Mouse (Mus musculus): ENCODE results near the gene Klc4. TPM values are rescaled to one million over a fixed set of nuclear protein-coding genes. Genes with fewer than 3 reads are reported as not detected.

The Klc4 gene
- total and polyA plus RNA-seq, 2 experiments from 2014 or later: 25.1 to 29.0 TPM

DNA sequence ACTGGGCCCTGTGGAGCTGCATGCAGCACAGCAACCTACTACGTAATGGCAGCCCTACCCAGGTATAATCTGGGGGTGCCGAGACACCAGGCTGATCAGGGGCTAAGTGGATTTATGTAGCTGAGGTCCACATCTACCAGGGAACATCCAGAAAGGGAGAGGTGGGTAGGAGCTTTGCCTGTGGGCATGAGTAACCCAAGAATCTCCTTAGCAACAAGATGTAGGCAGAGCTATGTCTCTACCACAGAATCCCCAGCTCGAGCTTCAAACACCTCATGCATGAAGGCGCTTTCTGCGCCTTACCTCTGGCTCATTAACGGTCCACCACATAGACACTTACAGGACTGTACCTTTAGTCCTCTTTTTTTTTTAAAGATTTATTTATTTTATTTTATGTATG lies 50.5 kb downstream of the Klc4 start:
- Histone ChIP-seq H3K27me3 (ENCODE audit: control insufficient read depth, insufficient read depth, low read length) (no peaks in the 10 kb centered on the region), H3K36me3 (replicated peaks; ENCODE audit: control insufficient read depth, insufficient read depth, low read length) (peaks cover 5% of the 10 kb centered on the region), H3K9me3 (replicated peaks; ENCODE audit: control insufficient read depth, low read length) (no peaks in the 10 kb centered on the region), H3K4me1 (ENCODE audit: control insufficient read depth, insufficient read depth) (peaks cover 7% of the 10 kb centered on the region; the same call in 1 of the 2 replicates), H3K4me3 (ENCODE audit: low read depth, low read length) (no peak overlapping the region), H3K9ac (replicated peaks; ENCODE audit: low read depth, low read length) (no peak overlapping the region), H3K27ac (ENCODE audit: low read depth) (no peak overlapping the region), H3K4me2 (ENCODE audit: low read depth, low read length) (no peak overlapping the region)
- 87% methylated on average over 6 of the region's 6 CpGs for WGBS
- TF ChIP-seq EP300 (IDR thresholded peaks at IDR 0.05; ENCODE audit: low read depth) (no peak), CTCF (IDR thresholded peaks at IDR 0.05; ENCODE audit: low read depth) (no peak)
- ATAC-seq (ENCODE audit: insufficient read depth, low read depth) (no peak), DNase-seq (ENCODE audit: low spot score) (no peak)

DNA sequence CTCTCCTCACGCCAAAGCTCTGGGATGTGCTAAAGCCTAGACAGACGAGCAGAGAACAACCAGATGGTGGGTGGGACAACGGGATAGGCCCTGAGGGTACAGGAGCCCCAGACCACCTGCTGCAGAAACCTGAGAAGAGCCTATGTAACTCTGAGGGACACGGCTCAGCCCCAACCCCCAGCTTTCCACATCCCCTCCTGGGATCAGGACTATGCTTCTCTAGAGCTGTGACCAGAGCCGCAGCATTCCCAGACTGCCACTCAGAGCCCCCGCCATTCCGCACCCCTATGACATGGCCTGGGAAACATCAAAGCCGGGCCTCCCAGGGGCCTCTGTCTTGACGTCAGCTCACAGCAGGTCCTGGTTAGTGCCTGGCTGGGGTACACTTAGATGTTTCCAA lies 51.2 kb downstream of the Klc4 start:
- Histone ChIP-seq H3K4me1 (ENCODE audit: control insufficient read depth, insufficient read depth) (peaks cover 7% of the 10 kb centered on the region; the same call in 1 of the 2 replicates), H3K4me2 (ENCODE audit: low read depth, low read length) (no peak overlapping the region), H3K9me3 (replicated peaks; ENCODE audit: control insufficient read depth, low read length) (no peaks in the 10 kb centered on the region), H3K9ac (replicated peaks; ENCODE audit: low read depth, low read length) (no peak overlapping the region), H3K27me3 (ENCODE audit: control insufficient read depth, insufficient read depth, low read length) (no peaks in the 10 kb centered on the region), H3K4me3 (ENCODE audit: low read depth, low read length) (no peak overlapping the region), H3K36me3 (replicated peaks; ENCODE audit: control insufficient read depth, insufficient read depth, low read length) (peaks cover 12% of the 10 kb centered on the region), H3K27ac (ENCODE audit: low read depth) (no peak overlapping the region)
- ATAC-seq (ENCODE audit: insufficient read depth, low read depth) (no peak; the same call in 1 of the 2 replicates), DNase-seq (ENCODE audit: low spot score) (no peak)
- 43% methylated on average over 9 of the region's 9 CpGs for WGBS
- TF ChIP-seq CTCF (IDR thresholded peaks at IDR 0.05; ENCODE audit: low read depth) (no peak), EP300 (IDR thresholded peaks at IDR 0.05; ENCODE audit: low read depth) (no peak)

DNA sequence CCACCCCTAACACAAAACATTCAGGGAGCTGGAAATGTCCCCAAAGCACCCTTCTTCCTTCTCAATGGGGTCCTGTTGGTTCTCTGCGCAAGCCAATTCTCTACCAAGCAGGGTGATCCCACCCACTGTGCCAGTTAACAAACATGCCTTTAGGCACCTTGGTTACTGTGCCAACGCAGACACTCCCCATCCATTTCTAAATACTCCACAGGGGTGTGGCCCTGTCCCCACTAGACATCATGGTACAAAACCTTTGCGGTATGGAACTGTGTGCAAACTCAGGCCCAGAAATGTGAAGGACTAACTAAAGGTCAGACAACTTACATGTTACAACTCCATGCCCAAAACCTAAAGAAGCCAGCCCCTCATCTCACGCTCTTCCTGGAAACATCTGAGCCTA lies 52.7 kb downstream of the Klc4 start:
- Histone ChIP-seq H3K9ac (replicated peaks; ENCODE audit: low read depth, low read length) (no peak overlapping the region), H3K4me2 (ENCODE audit: low read depth, low read length) (no peak overlapping the region), H3K27me3 (ENCODE audit: control insufficient read depth, insufficient read depth, low read length) (no peaks in the 10 kb centered on the region), H3K9me3 (replicated peaks; ENCODE audit: control insufficient read depth, low read length) (no peaks in the 10 kb centered on the region), H3K36me3 (replicated peaks; ENCODE audit: control insufficient read depth, insufficient read depth, low read length) (peaks cover 21% of the 10 kb centered on the region), H3K4me1 (ENCODE audit: control insufficient read depth, insufficient read depth) (peaks cover 7% of the 10 kb centered on the region; the same call in 1 of the 2 replicates), H3K27ac (ENCODE audit: low read depth) (no peak overlapping the region), H3K4me3 (ENCODE audit: low read depth, low read length) (no peak overlapping the region)
- DNase-seq (ENCODE audit: low spot score): no peak
- WGBS: 88% methylated on average over 4 of the region's 4 CpGs
- TF ChIP-seq CTCF (IDR thresholded peaks at IDR 0.05; ENCODE audit: low read depth): no peak
- no peak for TF ChIP-seq EP300 (IDR thresholded peaks at IDR 0.05; ENCODE audit: low read depth)
- ATAC-seq (ENCODE audit: insufficient read depth, low read depth): no peak

DNA sequence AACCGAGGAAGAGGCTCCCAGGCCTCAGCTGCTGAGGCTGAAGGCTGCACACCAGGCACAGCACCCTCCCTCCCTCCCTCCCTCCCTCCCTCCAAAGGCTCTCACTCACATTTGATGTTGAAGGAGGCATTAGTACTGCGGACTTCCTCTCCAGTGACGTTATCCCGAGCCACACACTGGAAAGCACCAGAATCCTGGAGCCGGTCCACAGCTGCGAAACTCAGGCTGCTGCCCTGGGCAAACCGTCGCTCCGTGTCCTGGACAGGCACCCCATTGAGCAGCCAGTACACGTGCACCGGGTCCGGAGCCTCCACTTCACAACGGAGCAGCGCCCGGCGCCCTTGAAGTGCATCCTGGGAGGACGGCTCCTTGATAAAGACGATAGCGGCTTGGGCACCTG lies 54.4 kb downstream of the Klc4 start:
- DNase-seq (ENCODE audit: low spot score) (no peak), ATAC-seq (ENCODE audit: insufficient read depth, low read depth) (peak; percentile 13; the same call in 1 of the 2 replicates)
- no peaks in the 10 kb centered on the region for H3K27me3 ChIP-seq (ENCODE audit: control insufficient read depth, insufficient read depth, low read length)
- H3K4me1 ChIP-seq (ENCODE audit: control insufficient read depth, insufficient read depth): peaks cover 7% of the 10 kb centered on the region; the same call in 1 of the 2 replicates
- H3K9me3 ChIP-seq (replicated peaks; ENCODE audit: control insufficient read depth, low read length): no peaks in the 10 kb centered on the region
- no peak overlapping the region for H3K4me2 ChIP-seq (ENCODE audit: low read depth, low read length)
- no peak overlapping the region for H3K4me3 ChIP-seq (ENCODE audit: low read depth, low read length)
- no peak overlapping the region for H3K9ac ChIP-seq (replicated peaks; ENCODE audit: low read depth, low read length)
- peaks cover 29% of the 10 kb centered on the region for H3K36me3 ChIP-seq (replicated peaks; ENCODE audit: control insufficient read depth, insufficient read depth, low read length)
- TF ChIP-seq EP300 (IDR thresholded peaks at IDR 0.05; ENCODE audit: low read depth) (no peak), CTCF (IDR thresholded peaks at IDR 0.05; ENCODE audit: low read depth) (no peak)
- 67% methylated on average over 19 of the region's 19 CpGs for WGBS
- H3K27ac ChIP-seq (ENCODE audit: low read depth): 0 out of 2 replicates have a peak overlapping the region, but pooled peaks have one; percentile 20

DNA sequence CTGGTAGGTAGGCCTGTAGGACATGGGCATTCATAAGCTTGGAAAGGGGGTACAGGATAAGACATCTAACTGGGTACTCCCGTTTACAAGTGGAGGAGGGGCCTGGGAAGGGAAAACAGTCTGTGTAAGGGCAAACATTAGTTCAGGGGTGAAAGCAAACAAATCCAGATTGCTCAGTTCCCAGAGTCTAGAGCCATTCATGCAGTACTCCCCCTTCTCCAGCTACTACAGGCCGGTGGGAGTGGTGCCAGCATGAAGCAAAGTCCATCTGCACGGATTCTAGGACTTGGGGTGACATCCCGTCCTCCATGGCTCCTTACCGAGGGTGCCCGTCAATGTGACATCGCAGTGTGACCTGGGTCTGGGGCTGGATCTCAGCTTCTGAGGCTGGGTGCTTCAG lies 55.4 kb downstream of the Klc4 start:
- Histone ChIP-seq H3K4me1 (ENCODE audit: control insufficient read depth, insufficient read depth) (peaks cover 7% of the 10 kb centered on the region; the same call in 1 of the 2 replicates), H3K9ac (replicated peaks; ENCODE audit: low read depth, low read length) (no peak overlapping the region), H3K36me3 (replicated peaks; ENCODE audit: control insufficient read depth, insufficient read depth, low read length) (peaks cover 38% of the 10 kb centered on the region), H3K9me3 (replicated peaks; ENCODE audit: control insufficient read depth, low read length) (no peaks in the 10 kb centered on the region), H3K4me2 (ENCODE audit: low read depth, low read length) (no peak overlapping the region), H3K27me3 (ENCODE audit: control insufficient read depth, insufficient read depth, low read length) (no peaks in the 10 kb centered on the region), H3K27ac (ENCODE audit: low read depth) (no peak overlapping the region), H3K4me3 (ENCODE audit: low read depth, low read length) (no peak overlapping the region)
- DNase-seq (ENCODE audit: low spot score) (no peak), ATAC-seq (ENCODE audit: insufficient read depth, low read depth) (no peak)
- 91% methylated on average over 7 of the region's 7 CpGs for WGBS
- TF ChIP-seq CTCF (IDR thresholded peaks at IDR 0.05; ENCODE audit: low read depth) (no peak), EP300 (IDR thresholded peaks at IDR 0.05; ENCODE audit: low read depth) (no peak)
